ENCODE assay signal across 8 mouse cellular contexts in genomic region chr4:135507547-135508350, GRCm38 (mm10). TPM values are rescaled to one million over a fixed set of nuclear protein-coding genes. Genes with fewer than 3 reads are reported as not detected.
DNase-seq lines count a peak whose midpoint lies in the region; ATAC-seq and TF ChIP-seq lines count a peak whose summit lies in the region.

No protein-coding gene starts in this region.

- peaks cover 9% of the 10 kb centered on the region; the same call in 1 of the 2 replicates for H3K4me1 ChIP-seq in bone marrow macrophage, adult 2 months (ENCODE audit: control insufficient read depth, insufficient read depth, low read length)
- no peaks in the 10 kb centered on the region for H3K4me1 ChIP-seq in intestine, postnatal 0 days (replicated peaks; ENCODE audit: control insufficient read depth, insufficient read depth, low read length)
- no peaks in the 10 kb centered on the region; the same call in 1 of the 2 replicates for H3K4me1 ChIP-seq in liver, embryonic 11.5 days (replicated peaks; ENCODE audit: control insufficient read depth, insufficient read depth, low read length)

- no peaks in the 10 kb centered on the region for H3K36me3 ChIP-seq in intestine, postnatal 0 days (ENCODE audit: control insufficient read depth, insufficient read depth)
- H3K36me3 ChIP-seq in liver, embryonic 11.5 days (ENCODE audit: control insufficient read depth, insufficient read depth, low read length), result no peaks in the 10 kb centered on the region

- H3K4me3 ChIP-seq in bone marrow macrophage, adult 2 months (ENCODE audit: insufficient read depth, low read length), result no peak overlapping the region
- H3K4me3 ChIP-seq in intestine, postnatal 0 days (ENCODE audit: low read depth, low read length), result peak overlapping the region; percentile 22
- peak overlapping the region; percentile 34 for H3K4me3 ChIP-seq in liver, embryonic 11.5 days (ENCODE audit: low read depth, low read length)

- H3K4me2 ChIP-seq in intestine, postnatal 0 days (replicated peaks; ENCODE audit: low read depth), result peak overlapping the region; percentile 51
- H3K4me2 ChIP-seq in liver, embryonic 11.5 days, result peak overlapping the region; percentile 63

- peak; percentile 27; the same call in 1 of the 2 replicates for TF ChIP-seq CTCF in bone marrow macrophage, adult 2 months (IDR thresholded peaks at IDR 0.05; ENCODE audit: low read depth, low read length)
- peak; percentile 81 for TF ChIP-seq CTCF in intestine, postnatal 0 days (IDR thresholded peaks at IDR 0.05; ENCODE audit: low read depth)

- no peaks in the 10 kb centered on the region for H3K9me3 ChIP-seq in intestine, postnatal 0 days (ENCODE audit: control insufficient read depth)
- H3K9me3 ChIP-seq in liver, embryonic 11.5 days (ENCODE audit: control insufficient read depth, low read length), result no peaks in the 10 kb centered on the region

- no peaks in the 10 kb centered on the region for H3K27me3 ChIP-seq in intestine, postnatal 0 days (replicated peaks; ENCODE audit: control insufficient read depth, insufficient read depth, low read length)
- no peaks in the 10 kb centered on the region for H3K27me3 ChIP-seq in liver, embryonic 11.5 days (replicated peaks; ENCODE audit: control insufficient read depth, insufficient read depth, low read length)

- 15% methylated on average over 22 of the region's 22 CpGs for WGBS in intestine, postnatal 0 days
- WGBS in liver, embryonic 11.5 days, result 10% methylated on average over 22 of the region's 22 CpGs

- TF ChIP-seq POLR2A in bone marrow macrophage, adult 2 months (IDR thresholded peaks at IDR 0.05; ENCODE audit: borderline replicate concordance, low read depth, low read length), result no peak

- H3K9ac ChIP-seq in intestine, postnatal 0 days (ENCODE audit: low read depth, low read length), result no peak overlapping the region
- peak overlapping the region; percentile 8 for H3K9ac ChIP-seq in liver, embryonic 11.5 days (ENCODE audit: low read depth, low read length)

- ATAC-seq in intestine, postnatal 0 days, result no peak
- ATAC-seq in liver, embryonic 11.5 days (replicated peaks; ENCODE audit: low FRiP score), result peak; percentile 80

- peak; percentile 30 for DNase-seq in adrenal gland, postnatal 14 days
- DNase-seq in adrenal gland, adult 18-20 months (ENCODE audit: low spot score in 2 of 2), result no peak
- DNase-seq in forelimb bud, embryonic 11.5 days (ENCODE audit: low read depth, low spot score), result peak; percentile 68
- DNase-seq in liver, embryonic 11.5 days (ENCODE audit: low spot score), result peak; percentile 65
- peak; percentile 65 for DNase-seq in naive thymus-derived CD4-positive, alpha-beta T cell, adult 2 months (ENCODE audit: low read depth)
- peak; percentile 30 for DNase-seq in thymus, postnatal 14 days

- no peak overlapping the region for H3K27ac ChIP-seq in bone marrow macrophage, adult 2 months (ENCODE audit: insufficient read depth, low read depth, low read length)
- H3K27ac ChIP-seq in intestine, postnatal 0 days (ENCODE audit: low read depth, low read length), result no peak overlapping the region
- H3K27ac ChIP-seq in liver, embryonic 11.5 days (ENCODE audit: low read depth, low read length), result no peak overlapping the region

RNA-seq across cellular contexts. Expression of gene Nipal3, which starts 12.9 kb away (rescaled TPM):
- 15.5 and 15.8 TPM in 2 replicates for total RNA-seq in adrenal gland, postnatal 14 days (2021)
- 10 to 100 TPM; 11.9 to 15.2 TPM for total RNA-seq in adrenal gland, adult 18-20 months (2021)
- polyA plus RNA-seq in bone marrow macrophage, adult 2 months (2012; ENCODE audit: insufficient read depth, insufficient read length, missing spikeins), result 12.2 and 15.9 TPM in 2 replicates
- polyA plus RNA-seq in intestine, postnatal 0 days (2015; fragmentation: Nextera tagmentation; extraction: Ambion mirVana), result 5.7 TPM in 2 replicates
- polyA plus RNA-seq in liver, embryonic 11.5 days (2014; fragmentation: Nextera tagmentation; extraction: Ambion mirVana), result 2.8 and 4.5 TPM in 2 replicates

RNA-seq across cellular contexts. Expression of gene Stpg1, which starts 13.2 kb away (rescaled TPM):
- total RNA-seq in adrenal gland, postnatal 14 days (2021), result 0.19 and 1.1 TPM in 2 replicates
- under 1 TPM; 0.29 to 0.89 TPM for total RNA-seq in adrenal gland, adult 18-20 months (2021)
- polyA plus RNA-seq in bone marrow macrophage, adult 2 months (2012; ENCODE audit: insufficient read depth, insufficient read length, missing spikeins), result 0.33 and 0.43 TPM in 2 replicates
- polyA plus RNA-seq in intestine, postnatal 0 days (2015; fragmentation: Nextera tagmentation; extraction: Ambion mirVana), result 0.09 TPM in 1 of 2 replicates, not detected in the other
- 0.15 and 0.47 TPM in 2 replicates for polyA plus RNA-seq in liver, embryonic 11.5 days (2014; fragmentation: Nextera tagmentation; extraction: Ambion mirVana)

Comparison
In these comparisons a context has a peak if more than half of its experiments do, and no peak if none do; other contexts are left out.
1. DNase-seq: peak in adrenal gland, postnatal 14 days (single experiment), forelimb bud, embryonic 11.5 days (single experiment), liver, embryonic 11.5 days (single experiment), naive thymus-derived CD4-positive, alpha-beta T cell, adult 2 months (single experiment) and thymus, postnatal 14 days (single experiment); none in adrenal gland, adult 18-20 months (0 of 2).